Mouse (Mus musculus) thymus, postnatal 14 days (tissue): ENCODE data around the gene Gm12216.
A peak's percentile ranks its signal among the peaks of the same experiment; 100 is the strongest.

ENCODE experiments used
- DNase-seq: peaks from one replicate; pipeline ENCODE4 v3.0.0; 2021

The Gm12216 gene

DNA sequence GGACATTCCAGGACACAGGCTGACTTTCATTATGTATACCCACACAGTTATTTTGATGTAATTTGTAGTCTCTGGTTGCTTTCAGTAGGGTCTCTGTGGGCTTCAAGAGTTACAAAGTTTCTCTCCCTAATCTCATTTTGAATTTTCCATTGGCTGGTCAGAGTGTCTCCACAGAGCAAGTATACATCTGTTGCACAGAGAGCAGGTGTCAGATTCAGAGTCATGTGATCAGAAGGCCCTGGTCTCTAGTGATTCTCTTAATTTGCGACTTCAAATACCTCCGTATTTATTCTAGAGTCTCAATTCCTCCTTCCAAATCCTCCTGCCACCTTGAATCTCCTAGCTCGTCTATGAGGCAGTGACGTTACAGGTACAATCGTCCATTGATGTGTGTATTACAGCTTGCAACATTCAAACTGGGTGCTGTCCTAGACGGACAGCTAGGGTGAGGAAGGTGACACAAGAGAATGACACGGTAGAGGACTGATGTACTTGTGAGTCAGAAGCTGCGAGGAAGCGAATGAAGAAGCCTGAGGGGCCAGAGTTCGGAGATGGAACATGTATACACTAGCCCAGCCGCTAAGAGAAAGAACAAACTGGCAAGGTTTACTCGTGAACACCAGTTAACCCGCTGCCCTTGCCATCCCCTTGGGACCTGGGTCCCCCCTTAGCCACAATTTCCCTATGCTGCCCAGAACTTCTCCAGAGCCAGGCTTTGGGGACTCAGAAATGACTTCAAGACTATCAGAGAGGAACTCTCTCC lies 90.5 kb downstream of the Gm12216 start:
- DNase-seq, result no peak

DNA sequence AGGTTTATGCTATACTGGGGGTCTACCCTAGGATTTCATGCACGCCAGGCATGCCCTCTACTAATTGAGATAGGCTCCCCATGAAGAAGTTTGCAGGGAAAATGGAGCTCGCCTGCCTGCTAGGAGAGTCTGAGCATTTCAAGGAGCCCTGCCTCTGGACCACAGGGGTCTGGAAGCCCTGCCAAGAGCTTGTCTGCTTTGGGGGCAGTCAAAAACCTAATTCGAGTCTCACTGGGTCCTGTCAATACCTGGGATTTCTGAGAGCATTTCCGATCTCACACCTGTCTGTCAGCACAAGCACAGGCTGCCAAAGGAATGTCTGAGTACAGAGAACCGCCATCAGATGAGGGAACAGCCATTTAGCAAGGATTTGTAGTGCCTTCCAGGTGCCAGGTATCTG lies 94.5 kb downstream of the Gm12216 start:
- no peak for DNase-seq

DNA sequence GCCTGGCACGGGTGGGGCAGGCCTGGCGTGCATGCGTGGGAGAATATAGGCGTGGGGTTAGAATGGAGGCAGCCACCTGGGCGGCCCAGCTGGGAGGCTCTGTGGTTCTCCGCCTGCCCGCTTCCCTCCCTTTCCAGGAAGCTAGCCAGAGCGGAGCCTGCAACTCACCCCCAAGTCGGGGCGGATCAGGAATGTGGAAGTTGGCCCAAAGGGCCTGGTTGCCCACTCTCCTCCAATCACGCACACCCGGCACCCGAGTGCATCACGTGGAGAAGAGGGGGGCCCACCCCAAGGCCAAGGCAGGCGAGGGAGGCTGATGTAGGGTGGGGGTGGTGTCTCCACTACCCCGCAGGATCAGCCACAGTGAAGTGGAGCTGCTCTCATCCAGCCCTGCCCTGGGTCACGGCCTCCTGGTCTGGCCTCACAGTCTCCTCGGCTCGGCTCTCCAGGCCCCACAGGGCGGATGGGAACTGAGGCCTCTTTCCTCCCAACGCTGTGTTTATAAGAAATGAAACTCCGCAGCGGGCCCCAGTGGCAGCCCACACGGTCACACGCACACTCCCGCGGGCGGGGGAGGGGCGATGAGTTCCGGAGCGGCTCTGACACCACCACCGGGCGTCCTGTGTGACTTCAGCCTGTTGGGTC lies 95.4 kb downstream of the Gm12216 start:
- DNase-seq, result peak; percentile 95

DNA sequence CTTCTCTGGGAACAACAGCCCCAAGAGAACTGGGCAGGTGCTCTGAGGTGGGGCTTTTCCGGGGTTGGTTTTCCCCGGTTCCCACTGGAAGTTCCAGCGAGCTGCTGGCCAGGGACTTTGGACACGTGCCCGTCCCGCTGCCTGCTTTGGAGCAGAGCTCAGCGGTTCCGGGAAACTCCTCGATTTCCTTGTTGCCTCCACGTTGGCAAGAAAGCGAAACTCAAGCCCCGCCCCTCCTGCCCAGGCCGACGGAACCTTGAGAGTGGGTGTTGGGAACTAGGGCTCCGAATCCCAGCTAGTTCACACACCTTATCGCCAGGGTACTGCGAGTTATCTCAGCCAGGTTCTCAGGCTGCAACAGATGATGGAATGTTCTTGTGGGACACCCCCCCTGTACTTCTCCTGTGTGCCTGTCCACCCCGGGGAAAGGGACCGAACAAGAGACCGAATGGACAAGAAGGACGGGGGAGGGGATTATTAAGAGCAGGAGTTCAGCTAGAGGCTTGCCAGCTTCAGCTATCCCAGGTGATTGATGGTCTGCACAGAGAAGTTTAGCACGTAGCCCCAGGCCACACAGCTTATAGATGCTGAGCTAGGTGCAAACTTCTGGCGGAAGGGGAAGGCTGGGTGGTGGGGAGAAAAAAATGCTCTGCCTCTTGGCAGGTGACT lies 96.1 kb downstream of the Gm12216 start:
- DNase-seq, result peak; percentile 80

DNA sequence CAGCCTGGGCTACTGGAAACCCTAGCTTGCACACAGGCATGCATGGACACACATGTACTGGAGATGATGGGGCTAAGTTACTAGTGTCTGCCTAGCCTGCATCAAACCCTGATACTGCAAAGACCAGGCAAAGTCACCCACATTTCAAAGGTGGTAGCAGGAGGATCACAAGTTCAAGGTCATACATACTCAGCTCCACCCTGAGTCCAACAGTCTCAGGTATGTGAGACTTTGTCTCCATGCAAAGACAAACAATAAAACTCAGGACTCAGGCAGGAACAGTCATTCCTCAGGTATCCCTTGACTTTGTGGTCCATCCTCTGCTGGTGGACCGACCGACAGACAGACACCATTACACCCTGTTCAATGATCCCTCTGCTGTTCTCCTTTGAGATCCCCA lies 96.6 kb downstream of the Gm12216 start:
- no peak for DNase-seq

DNA sequence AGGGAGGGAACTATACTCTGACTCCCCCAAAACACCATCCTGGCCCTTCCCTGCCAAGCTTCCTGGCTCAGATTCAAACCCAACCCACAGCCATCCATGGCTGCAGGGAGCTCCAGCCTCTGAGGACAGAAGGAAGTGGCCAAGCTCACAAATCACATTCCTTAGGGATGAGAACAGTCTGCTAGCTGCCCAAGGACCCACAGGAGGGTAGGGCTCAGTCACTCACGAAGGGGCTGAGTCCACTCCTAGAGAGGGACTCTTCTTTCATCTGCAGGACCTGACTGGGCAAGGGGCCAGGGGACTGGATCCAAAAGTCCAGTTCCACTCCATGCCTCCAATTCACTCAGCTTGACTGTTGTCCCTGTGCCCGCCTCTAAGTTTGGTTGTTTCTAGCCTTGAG lies 97.2 kb downstream of the Gm12216 start:
- DNase-seq, result no peak

DNA sequence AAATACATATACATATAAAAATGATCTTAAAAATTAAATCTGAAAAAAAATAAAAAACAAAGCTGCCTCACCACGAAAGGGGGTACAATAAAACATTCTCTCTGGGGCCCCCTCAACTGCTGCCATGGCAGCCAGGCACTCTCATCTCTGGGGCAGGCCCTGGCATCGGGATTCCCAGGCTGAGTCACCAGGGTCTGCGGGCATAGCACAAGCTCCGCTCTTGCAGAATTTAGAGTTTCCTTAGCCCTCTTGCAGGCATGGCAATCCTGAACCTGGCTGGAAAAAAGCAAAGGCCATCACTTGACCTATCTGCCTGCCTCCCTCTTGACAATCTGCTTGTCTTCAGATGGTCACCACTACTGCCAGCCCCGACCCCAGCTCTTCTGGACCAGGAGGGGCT lies 97.8 kb downstream of the Gm12216 start:
- no peak for DNase-seq

DNA sequence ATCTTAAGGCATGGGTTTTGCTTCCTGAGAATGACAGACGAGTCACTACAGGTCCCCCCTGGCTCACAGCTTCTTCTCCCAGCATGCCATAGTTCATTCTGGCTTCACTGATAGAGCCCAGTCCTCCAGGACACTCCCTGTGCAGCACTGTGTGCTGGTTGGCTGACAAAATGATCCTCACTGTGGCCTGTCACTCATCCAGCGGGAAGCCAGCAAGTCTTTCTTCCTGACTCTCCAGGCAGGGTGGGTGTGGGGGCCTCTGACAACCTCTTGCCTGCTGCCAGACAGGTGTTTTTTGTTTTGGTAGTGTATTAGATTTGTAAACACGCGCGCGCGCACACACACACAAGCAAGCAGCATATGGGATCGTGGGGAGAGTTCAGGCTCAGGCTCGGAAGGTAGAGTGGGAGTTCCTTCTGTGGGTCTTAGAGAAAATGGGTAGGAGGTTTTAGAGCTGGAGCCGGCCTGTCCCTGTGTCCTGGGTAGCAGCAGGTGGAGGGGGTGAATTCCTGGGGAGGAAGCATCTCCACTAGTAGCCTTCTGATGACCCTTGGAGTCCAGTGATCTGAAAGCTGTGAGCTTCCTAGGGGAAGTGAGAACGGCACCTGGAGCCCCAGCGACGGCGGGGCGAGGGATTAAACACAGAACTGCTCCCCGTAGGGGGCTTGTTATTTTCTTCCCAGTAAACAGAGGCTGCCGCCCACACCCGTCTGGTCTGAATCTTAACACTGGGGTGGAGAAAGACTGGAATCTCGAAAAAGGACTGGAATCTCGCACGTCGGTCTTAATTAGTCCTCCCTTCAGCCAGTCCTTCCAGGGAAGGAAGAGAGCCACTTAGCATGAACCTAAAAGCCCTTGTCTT lies 99.3 kb downstream of the Gm12216 start:
- DNase-seq, result no peak

DNA sequence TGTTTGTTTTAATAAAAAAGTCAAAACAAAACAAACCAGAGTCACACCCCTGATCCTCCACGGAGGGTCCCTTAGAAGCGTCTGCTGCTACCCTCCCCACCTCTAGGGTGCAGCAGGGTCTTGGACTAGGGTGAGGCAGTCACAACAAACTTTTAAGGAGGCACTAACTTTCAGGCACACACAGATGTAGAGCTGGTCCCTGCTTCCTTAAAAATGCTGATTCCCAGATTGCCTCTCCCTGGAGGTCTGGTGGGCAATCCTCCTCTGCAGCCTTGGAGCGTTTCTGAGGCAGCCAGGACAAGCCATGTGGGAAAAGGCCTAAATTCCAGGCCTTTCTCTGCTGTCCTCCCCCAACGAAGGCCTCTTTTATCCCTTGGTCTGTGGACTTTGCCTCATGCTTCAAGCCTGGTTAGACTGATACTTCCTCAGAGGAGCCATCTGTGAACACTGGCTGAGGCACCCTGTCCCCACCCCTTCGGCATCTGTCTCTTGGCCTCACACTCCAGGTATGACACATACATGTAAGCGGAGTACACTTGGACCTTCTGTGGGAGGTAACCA lies 100.2 kb downstream of the Gm12216 start:
- DNase-seq, result peak; percentile 68

DNA sequence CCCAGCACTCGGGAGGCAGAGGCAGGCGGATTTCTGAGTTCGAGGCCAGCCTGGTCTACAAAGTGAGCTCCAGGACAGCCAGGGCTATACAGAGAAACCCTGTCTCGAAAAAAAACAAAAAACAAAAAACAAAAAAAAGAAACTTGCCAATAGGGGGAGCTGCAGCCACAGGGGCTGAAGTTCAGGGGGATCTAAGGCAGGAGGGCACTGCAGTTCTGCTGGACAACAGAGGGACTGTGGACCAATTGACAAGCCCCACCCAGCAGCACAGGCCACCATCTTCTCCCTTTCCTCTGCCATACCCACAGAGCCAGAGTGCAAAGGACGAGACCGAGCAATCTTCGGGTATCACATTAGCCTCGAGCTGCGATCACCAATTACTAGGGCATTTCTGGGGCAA lies 101.0 kb downstream of the Gm12216 start:
- peak; percentile 43 for DNase-seq

DNA sequence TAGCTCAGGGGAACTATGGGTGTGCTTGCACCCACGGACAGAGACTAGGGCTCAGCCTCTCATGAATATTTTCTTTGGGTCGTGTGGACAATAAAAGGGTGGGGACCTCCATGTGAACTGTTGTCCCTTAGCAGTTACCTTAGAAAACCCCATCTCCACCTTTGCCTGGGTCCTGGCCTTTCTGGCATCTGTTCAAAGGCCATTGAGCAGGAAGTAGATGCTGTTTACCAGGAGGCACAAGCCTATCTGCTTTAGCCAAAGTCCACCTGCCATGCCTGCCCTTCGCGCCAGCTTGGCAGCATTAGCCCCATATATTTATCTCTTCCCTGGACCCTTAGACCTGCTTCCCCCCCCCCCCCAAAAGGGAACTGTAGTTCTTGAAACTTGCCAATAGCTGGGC lies 101.4 kb downstream of the Gm12216 start:
- DNase-seq, result no peak

DNA sequence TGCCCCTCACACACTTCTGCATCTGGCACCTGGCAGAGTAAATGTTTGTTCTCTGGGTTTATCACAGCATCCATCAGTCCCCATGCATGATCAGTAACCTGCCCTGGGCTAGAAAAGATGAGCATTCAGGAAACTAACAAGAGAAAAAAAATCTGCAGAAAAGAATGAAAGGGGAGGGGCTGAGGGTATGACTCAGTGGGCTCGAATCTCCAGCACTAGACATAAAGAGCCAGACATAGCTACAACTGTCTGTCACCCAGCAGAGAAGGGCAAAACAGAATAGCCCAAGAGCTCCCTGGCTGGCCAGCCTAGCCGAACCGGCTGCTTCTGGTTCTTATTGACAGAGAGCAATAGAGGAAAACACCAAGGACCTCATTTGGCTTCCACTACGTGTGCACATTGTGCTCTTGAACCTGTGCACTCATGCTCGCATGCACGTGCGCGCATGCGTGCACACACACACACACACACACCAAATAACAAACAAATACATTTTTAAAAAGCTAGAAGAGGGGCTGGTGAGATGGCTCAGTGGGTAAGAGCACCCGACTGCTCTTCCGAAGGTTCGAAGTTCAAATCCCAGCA lies 104.0 kb downstream of the Gm12216 start:
- no peak for DNase-seq

DNA sequence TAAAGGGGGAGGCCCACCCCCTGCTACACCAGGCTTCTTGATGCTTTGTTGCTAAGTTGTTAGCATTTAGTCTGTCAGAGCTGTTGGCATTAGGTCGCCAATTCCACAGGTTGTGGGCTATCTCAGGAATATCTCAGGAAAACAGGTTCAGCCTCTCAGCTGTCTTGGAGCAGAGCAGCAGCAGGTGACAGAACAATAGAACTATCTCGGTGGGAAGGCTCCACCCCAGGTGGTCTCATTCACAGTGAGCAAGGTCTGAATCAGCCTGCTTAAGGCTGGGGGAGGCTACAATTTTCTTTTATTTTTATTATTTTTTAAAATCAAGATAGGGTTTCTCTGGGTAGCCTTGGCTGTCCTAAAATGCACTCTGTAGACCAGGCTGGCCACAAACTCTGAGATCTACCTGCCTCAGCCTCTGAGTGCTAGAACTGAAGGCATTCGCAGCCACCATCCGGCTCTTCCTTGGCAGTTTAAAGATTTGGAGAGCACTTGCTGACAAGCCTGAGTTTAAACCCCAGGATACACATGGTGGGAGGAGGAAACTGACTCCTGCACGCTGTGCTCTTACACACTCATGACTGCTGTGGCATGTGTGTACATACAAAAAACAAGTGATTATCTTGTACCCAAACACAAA lies 109.2 kb downstream of the Gm12216 start:
- DNase-seq, result no peak

DNA sequence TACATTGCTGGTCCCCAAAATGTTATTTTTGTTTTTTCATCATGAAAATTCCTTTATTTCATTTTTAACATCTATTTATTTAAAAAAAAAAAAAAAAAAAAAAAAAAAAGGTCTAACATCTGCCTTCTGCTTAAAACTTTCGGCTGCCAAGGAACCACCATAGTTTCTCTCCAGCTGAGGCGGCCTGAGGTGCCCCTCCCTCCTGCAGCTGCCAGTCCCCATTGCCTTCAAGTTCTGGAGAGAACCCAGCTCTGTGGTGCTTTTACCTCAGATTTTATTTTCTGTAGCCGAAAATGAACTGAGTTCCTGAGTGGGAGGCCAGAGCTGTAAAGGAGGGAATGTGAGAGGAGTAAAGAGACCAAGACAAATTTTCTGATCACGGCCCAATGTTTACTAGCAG lies 109.8 kb downstream of the Gm12216 start:
- DNase-seq, result peak; percentile 54

DNA sequence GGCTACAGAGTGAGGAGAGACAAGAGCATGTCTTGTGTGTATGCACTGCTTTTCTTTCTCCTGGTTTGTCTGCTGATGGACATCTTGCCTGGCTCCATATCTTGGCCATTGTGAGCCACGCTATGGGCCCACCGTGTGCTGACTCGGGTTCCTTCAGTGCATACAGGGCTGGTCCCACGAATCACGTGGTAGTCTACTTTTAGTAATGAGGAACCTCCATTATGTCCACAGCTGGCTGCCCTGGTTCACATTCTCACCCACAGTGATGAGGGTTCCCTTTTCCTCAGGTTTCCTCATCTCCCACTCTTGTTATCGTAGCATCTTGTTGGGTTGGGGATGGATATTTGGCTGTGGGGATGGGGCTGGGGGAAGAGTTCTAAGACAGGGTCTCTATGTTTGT lies 110.4 kb downstream of the Gm12216 start:
- no peak for DNase-seq

DNA sequence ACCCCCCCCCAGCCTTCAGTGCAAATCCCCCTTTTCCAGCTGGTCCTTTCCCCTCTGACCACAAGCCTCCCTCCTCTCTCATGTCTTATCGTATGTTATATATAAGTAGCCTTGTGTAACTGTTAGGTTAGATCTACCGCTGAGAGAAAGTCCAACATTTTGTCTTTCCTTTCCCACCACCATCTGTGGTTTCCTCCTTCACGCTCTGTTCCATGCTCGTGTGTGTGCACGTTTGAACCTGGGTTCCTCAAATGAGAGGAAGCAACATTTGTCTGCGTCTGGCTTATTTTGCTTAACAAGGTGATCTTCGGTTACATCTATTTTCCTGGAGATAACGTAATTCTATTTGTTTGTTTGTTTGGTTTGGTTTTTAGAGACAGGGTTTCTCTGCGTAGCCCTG lies 111.1 kb downstream of the Gm12216 start:
- no peak for DNase-seq

DNA sequence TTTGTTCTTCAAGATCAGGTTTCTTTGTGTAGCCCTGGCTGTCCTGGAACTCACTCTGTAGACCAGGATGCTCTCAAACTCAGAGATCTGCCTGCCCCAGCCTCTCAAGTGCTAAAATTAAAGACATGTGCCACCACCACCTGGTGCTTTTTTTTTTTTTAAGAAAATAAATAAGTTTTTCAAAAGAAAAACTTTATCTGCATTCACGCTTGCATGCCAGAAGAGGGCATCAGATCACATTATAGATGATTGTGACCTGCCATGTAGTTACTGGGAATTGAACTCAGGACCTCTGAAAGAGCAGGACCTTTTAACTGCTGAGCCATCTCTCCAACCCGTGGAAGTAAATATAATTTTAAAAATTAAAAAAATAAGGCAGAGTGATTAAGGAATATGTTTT lies 113.8 kb downstream of the Gm12216 start:
- DNase-seq, result no peak

DNA sequence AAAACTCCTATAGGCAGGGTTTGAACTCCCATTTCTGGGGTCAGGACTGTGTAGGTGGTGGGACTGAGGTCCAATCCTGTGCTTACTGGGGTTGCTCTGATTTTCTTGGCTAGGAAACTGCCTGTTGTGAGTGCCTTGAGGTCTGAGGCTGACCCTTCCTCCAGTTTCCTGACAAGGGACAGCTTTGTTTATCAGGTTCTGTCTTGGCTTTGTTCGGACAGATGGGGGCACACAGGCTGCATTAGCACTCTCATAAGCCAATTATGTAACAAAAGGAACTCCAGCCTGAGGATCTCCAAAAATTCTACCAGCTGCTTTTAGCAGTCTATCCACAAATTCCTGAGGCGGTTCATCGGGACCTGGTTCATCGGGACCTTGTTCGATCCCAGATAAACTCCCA lies 116.7 kb downstream of the Gm12216 start:
- no peak for DNase-seq

DNA sequence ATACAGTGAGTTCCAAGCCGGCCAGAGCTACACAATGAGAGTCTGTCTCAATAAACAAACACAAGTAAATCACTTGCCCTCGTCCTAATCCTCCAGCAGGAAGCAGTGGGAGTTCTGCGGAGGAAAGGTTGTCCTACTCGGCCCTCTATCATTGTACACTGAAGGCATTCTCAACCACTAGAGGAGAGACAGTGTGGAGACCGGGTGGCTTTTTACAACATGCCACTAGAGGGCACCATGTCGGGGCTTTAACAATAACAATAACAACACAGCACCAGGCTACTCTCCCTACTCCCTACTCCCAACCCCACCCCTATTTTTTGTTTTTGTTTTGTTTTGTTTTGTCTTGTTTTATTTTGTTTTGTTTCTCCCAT lies 121.5 kb downstream of the Gm12216 start:
- peak; percentile 73 for DNase-seq

DNA sequence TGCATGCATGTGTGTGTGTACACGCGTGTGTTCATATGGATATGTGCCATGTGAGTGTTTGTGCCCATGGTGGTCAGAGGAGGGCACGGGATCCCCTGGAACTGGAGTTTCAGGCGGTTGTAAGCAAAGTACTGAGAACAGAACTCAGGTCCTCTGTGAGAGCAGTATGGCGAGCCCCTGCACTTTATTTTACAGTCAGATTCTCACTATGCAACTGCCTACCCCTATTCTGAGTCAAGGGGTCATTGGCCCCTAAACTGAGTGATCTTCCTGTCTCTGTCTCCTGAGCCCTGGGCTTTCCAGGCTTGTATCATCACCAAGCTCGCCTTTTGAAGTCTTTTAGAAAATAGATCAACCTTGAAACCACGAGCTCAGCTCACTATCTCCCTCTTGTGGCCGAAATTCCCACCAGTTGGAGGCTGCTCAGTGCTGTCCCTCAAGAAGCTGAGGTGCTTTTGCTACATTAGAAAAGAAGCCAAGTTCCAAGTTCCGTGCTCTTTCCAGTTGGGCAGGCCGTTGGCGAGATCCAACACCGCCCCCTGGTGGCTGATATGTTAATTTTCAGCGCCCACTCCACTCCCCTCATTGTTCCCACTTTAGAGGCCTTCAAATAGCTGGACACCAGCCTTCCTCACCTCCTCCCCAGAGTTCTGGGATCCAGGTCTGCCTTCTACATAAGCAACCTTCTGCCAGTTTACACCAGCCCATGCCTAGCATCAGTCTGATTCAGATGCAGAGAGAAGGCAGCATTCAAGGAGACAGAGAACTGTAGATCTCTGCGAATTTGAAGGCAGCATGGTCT lies 122.1 kb downstream of the Gm12216 start:
- peak; percentile 79 for DNase-seq

DNA sequence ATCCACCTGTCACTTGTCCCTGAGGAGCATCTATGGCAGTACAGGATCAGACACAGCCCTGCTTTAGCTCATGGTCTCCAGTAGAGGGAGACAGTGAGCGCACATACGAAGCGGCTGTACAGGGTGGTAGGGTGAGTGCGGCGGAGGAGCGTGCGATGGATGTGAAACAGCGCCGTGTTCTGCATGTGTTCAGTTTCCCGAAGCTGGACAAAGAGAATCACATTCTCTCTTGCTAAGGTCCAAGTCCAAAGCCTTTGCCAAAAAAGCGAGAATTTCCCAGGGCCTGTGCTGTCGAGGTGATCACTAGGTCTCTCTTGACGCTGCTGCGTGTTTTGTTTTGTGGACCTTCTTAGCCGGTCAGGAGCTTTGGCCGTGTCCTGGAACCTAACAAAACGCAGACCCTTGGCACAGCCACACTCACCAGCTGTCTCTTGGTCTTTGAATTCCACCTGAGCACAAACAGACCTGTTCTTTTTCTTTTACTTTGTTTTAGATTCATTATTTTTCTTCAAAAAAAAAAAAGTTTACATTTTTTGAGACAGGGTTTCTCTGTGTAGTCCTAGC lies 123.3 kb downstream of the Gm12216 start:
- peak; percentile 78 for DNase-seq
